Mouse (Mus musculus) heart, embryonic 12.5 days (tissue): Measurements from ENCODE around the gene Gm10234. TPM values are rescaled to one million over a fixed set of nuclear protein-coding genes. Genes with fewer than 3 reads are reported as not detected.

Experiments
- ATAC-seq: fragments of 200-750 bp; cut with Nextera tagmentation; 2 replicates; pipeline ENCODE4 v1.8.0; 2017; ENCODE audit warnings: moderate TSS enrichment, moderate library complexity; ENCODE audit not compliant: insufficient number of reproducible peaks, low FRiP score
- H3K27ac ChIP-seq: fragments of 300-500 bp; sonication (generic); 2 replicates; pipeline ENCODE4 v1.5.1; 2016; ENCODE audit warnings: mild to moderate bottlenecking, moderate library complexity; ENCODE audit not compliant: poor library complexity, severe bottlenecking
- H3K27me3 ChIP-seq: fragments of 300-500 bp; sonication (generic); replicated peaks from 2 replicates; pipeline ENCODE4 v1.6.1; 2016; ENCODE audit warnings: mild to moderate bottlenecking, moderate library complexity
- H3K36me3 ChIP-seq: fragments of 300-500 bp; sonication (generic); 2 replicates; pipeline ENCODE4 v1.6.1; 2016; ENCODE audit warnings: mild to moderate bottlenecking, moderate library complexity
- H3K4me1 ChIP-seq: fragments of 300-500 bp; sonication (generic); replicated peaks from 2 replicates; pipeline ENCODE4 v1.6.1; 2016; ENCODE audit warnings: mild to moderate bottlenecking
- H3K4me2 ChIP-seq: fragments of 300-500 bp; sonication (generic); 2 replicates; pipeline ENCODE4 v1.6.1; 2016; ENCODE audit warnings: mild to moderate bottlenecking, moderate library complexity
- H3K4me3 ChIP-seq: fragments of 300-500 bp; sonication (generic); 2 replicates; pipeline ENCODE4 v1.5.1; 2016; ENCODE audit warnings: mild to moderate bottlenecking
- H3K9ac ChIP-seq: fragments of 300-500 bp; sonication (generic); 2 replicates; pipeline ENCODE4 v1.6.1; 2016; ENCODE audit warnings: mild to moderate bottlenecking, moderate library complexity
- H3K9me3 ChIP-seq: fragments of 300-500 bp; sonication (generic); replicated peaks from 2 replicates; pipeline ENCODE4 v1.6.1; 2016; ENCODE audit warnings: mild to moderate bottlenecking, moderate library complexity
- WGBS: fragments of 180-500 bp; shearing (Covaris S2); methylation state at CpG from one replicate; pipeline ENCODE4 v1.1.7; 2016; 5-methylcytosine and 5-hydroxymethylcytosine counted together
- polyA plus RNA-seq: library from polyadenylated mRNA; unstranded; fragments of >200 nt; fragmentation: Nextera tagmentation; extraction: Ambion mirVana; gene quantifications from 2 replicates; pipeline ENCODE4 v1.2.1, GENCODE M21; 2016

Gene Gm10234
- polyA plus RNA-seq = not detected in 2 replicates

DNA sequence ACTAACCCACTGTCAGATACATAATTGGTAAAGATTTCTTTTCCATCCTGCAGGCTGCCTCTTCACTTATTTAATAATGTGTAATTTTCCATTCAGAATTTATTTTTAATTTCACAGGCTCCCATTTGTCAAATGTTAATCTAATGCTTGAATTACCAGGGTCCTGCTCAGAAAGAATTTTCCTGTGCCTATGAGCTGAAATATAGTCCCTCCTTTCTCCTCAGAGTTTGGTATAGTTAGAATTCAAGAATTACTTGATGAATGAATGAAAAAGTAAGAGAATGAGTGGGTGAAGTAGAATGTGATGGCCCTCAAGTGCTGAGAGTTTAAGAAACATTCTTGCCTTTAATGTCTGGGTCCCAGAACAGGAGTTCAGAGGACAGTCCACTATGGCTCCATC lies at the start of gene Gm10234:
Gm10234 (plus strand) TSS at position 301 of the 400 bp plus-strand sequence.
- Histone ChIP-seq H3K4me2 (no peak within 1 kb of the TSS), H3K4me3 (no peak within 1 kb of the TSS), H3K27me3 (no peaks in the 10 kb centered on the region), H3K9ac (no peak within 1 kb of the TSS), H3K4me1 (no peaks in the 10 kb centered on the region), H3K27ac (no peak within 1 kb of the TSS), H3K9me3 (no peaks in the 10 kb centered on the region), H3K36me3 (no peaks in the 10 kb centered on the region)
- no peak for ATAC-seq

DNA sequence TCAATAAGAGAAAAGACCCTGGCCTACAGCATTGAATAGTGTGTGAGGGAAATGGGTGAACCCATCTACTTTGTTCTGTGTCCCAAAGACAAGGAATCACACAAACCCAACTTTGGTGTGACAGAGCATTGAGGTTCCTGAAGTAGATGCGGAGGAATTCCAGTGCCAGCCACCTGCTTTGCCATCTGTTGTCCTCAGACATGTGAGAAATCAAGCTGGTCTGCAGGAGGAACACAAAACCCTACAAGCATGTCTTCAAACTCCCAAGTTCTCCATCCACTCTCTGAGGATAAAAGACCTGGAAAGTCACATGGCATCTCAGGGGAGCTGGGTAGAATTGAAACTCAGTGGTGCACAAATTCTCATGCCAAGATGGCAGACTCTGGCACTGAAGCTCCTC lies 44.3 kb upstream of the Gm10234 start:
- ATAC-seq = no peak
- H3K36me3 ChIP-seq = no peaks in the 10 kb centered on the region
- no peak overlapping the region for H3K4me3 ChIP-seq
- H3K9me3 ChIP-seq = no peaks in the 10 kb centered on the region
- H3K27me3 ChIP-seq = no peaks in the 10 kb centered on the region
- 81% methylated on average over 1 of the region's 1 CpGs for WGBS
- no peak overlapping the region for H3K4me2 ChIP-seq
- H3K27ac ChIP-seq = no peak overlapping the region
- no peak overlapping the region for H3K9ac ChIP-seq
- no peaks in the 10 kb centered on the region for H3K4me1 ChIP-seq

DNA sequence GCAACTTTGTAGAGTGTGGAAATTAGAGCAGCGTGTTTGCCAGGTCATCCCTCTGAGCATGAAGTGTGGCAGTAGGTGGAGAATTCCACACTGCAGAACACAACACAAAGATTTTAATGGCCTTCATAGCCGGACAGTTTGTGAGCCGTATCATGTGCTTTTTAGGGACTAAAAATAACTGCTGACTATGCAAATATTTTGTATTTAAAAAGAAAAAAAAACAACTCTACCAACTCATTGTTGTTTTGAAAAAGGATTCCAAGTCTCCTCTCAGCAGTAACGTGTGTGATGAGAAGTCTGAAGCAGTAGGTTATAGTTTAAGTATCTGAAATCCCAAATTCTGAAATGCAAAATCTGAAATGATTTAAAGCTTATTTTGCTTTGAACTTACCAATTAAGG lies 25.9 kb upstream of the Gm10234 start:
- H3K27ac ChIP-seq = no peak overlapping the region
- H3K27me3 ChIP-seq = no peaks in the 10 kb centered on the region
- no peak overlapping the region for H3K4me2 ChIP-seq
- no peaks in the 10 kb centered on the region for H3K4me1 ChIP-seq
- WGBS = 75% methylated on average over 4 of the region's 4 CpGs
- no peak overlapping the region for H3K9ac ChIP-seq
- no peak overlapping the region for H3K4me3 ChIP-seq
- no peak for ATAC-seq
- no peaks in the 10 kb centered on the region for H3K36me3 ChIP-seq
- no peaks in the 10 kb centered on the region for H3K9me3 ChIP-seq

DNA sequence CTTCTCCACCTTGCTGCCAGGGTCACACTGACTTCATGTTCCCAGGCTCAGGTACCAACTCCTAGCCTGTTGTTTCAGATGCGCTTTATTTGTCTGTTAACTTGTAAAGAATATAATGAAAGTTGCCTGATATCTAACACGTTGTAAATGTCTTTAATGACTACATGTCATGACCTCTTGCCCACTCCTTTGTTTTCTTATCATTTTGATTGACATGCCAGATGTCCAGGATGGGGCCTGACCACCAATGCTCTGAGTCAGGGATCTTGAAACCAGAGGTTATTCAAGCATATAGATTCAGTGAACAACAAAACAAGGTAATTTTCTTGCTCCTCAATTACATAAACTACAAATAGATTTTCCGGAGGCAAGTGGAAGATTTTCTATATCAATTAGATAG lies 23.5 kb upstream of the Gm10234 start:
- Histone ChIP-seq H3K27me3 (no peaks in the 10 kb centered on the region), H3K9me3 (no peaks in the 10 kb centered on the region), H3K9ac (no peak overlapping the region), H3K4me1 (no peaks in the 10 kb centered on the region), H3K4me3 (no peak overlapping the region), H3K27ac (no peak overlapping the region), H3K36me3 (no peaks in the 10 kb centered on the region), H3K4me2 (no peak overlapping the region)
- WGBS = 68% methylated on average over 3 of the region's 3 CpGs
- ATAC-seq = no peak

DNA sequence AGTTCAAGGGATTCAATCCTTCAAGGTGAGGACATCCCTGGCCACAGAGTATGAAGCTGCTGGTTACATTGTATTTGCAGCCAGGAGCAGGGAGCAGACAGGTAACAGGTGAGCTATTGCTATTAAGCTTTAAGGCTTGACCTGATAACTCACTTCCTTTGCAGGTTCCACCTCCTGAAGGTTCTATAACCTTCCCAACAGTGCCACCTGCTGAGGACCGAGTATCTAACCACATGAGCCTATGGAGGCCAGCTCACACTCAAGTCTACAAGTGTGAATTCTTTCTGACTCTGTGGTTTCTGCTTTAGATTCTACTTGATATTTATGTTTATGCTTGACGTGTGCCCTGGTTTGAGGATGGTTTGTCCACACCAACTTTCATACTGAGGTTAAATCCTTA lies 21.3 kb upstream of the Gm10234 start:
- Histone ChIP-seq H3K9me3 (no peaks in the 10 kb centered on the region), H3K4me1 (no peaks in the 10 kb centered on the region), H3K27me3 (no peaks in the 10 kb centered on the region), H3K36me3 (no peaks in the 10 kb centered on the region), H3K27ac (no peak overlapping the region), H3K4me3 (no peak overlapping the region), H3K4me2 (no peak overlapping the region), H3K9ac (no peak overlapping the region)
- 58% methylated on average over 2 of the region's 2 CpGs for WGBS
- ATAC-seq = no peak

DNA sequence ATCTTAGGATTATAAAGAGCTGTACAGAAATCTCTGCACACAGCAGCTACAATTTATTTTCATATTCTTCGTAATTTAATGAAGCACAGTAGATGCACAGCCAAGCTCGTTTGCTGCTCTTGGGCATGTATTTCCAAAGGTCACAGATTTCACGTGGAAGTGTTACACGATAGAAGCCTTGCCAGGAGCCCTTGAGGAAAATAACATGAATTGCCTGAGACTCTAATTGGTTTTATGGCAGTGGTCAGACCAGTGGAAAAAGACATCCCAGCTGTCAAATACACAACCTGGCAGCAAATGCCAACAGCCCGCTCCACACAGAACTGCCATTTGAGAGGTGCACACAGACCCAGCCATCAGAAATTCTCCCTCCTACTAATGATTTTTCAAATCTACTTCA lies 9.3 kb downstream of the Gm10234 start:
- no peaks in the 10 kb centered on the region for H3K4me1 ChIP-seq
- ATAC-seq = no peak
- H3K27me3 ChIP-seq = no peaks in the 10 kb centered on the region
- 85% methylated on average over 5 of the region's 5 CpGs for WGBS
- H3K4me2 ChIP-seq = no peak overlapping the region
- no peak overlapping the region for H3K27ac ChIP-seq
- no peaks in the 10 kb centered on the region for H3K9me3 ChIP-seq
- H3K4me3 ChIP-seq = no peak overlapping the region
- no peaks in the 10 kb centered on the region for H3K36me3 ChIP-seq
- H3K9ac ChIP-seq = no peak overlapping the region

DNA sequence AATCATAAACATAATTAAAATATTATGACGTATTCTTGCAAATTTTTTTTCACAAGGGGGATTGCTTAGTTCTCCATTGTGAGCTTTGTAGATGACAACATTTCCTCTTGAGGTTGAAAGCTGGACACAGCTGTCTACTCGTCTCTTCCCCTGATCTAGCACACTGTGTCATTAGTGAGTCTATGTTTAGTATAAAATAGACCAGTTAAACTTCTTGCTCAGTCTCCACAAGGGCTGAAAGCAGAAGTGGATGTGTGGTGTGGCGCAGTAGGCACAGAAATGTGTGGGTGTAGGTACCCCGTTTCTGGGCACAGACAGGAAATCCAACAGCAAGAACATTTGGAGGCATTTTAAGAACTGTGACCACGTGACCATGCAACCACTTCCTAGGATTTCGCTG lies 12.9 kb downstream of the Gm10234 start:
- H3K4me3 ChIP-seq = no peak overlapping the region
- no peak overlapping the region for H3K4me2 ChIP-seq
- H3K9me3 ChIP-seq = no peaks in the 10 kb centered on the region
- no peak for ATAC-seq
- H3K36me3 ChIP-seq = no peaks in the 10 kb centered on the region
- WGBS = 79% methylated on average over 6 of the region's 6 CpGs
- H3K27ac ChIP-seq = no peak overlapping the region
- no peaks in the 10 kb centered on the region for H3K4me1 ChIP-seq
- H3K9ac ChIP-seq = no peak overlapping the region
- no peaks in the 10 kb centered on the region for H3K27me3 ChIP-seq

DNA sequence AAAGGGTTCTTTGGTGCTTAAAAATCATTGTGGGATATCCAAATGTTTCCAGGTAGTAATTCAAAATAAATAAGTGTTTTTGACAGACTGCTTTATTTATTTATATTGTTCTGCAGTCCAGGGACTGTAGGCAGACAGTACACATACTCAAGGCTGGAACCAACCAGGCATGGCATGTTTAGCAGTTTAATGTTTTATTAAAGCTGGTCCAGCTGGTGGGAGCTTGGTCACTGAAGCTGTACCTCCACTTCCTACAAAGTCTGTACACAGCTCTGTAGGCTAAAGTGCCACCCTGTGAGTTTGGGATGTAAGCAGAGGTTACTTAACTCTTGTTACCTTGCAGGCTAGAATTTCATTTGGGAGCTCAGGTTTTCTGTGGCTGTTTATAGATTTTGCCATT lies 27.5 kb downstream of the Gm10234 start:
- H3K9me3 ChIP-seq = no peaks in the 10 kb centered on the region
- no peaks in the 10 kb centered on the region for H3K36me3 ChIP-seq
- ATAC-seq = no peak
- no peak overlapping the region for H3K9ac ChIP-seq
- no peak overlapping the region for H3K4me2 ChIP-seq
- H3K4me3 ChIP-seq = no peak overlapping the region
- H3K27ac ChIP-seq = no peak overlapping the region
- no peaks in the 10 kb centered on the region for H3K4me1 ChIP-seq
- H3K27me3 ChIP-seq = no peaks in the 10 kb centered on the region

DNA sequence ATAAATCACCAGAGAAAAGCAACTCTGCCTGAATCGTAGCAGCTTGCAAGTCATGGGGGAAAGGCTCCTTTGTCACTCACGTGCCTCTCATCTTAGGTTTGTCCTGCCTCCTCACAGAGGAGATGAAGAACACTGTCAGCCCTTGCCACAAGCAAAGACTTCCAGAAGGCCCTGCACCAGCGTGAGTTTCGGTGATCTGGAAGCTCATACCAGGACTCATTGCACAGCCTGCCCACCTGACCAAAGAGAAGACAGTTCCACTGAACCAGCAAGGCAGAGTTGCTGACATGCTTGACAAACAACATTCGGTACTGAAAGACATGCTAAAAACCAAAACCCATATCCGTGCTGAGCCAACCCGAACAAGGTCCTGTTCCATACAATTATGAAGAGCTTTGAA lies 31.1 kb downstream of the Gm10234 start:
- H3K27me3 ChIP-seq = no peaks in the 10 kb centered on the region
- no peak overlapping the region for H3K4me3 ChIP-seq
- H3K36me3 ChIP-seq = no peaks in the 10 kb centered on the region
- 82% methylated on average over 7 of the region's 7 CpGs for WGBS
- H3K4me2 ChIP-seq = no peak overlapping the region
- H3K9me3 ChIP-seq = no peaks in the 10 kb centered on the region
- H3K9ac ChIP-seq = no peak overlapping the region
- no peak for ATAC-seq
- no peaks in the 10 kb centered on the region for H3K4me1 ChIP-seq
- no peak overlapping the region for H3K27ac ChIP-seq

DNA sequence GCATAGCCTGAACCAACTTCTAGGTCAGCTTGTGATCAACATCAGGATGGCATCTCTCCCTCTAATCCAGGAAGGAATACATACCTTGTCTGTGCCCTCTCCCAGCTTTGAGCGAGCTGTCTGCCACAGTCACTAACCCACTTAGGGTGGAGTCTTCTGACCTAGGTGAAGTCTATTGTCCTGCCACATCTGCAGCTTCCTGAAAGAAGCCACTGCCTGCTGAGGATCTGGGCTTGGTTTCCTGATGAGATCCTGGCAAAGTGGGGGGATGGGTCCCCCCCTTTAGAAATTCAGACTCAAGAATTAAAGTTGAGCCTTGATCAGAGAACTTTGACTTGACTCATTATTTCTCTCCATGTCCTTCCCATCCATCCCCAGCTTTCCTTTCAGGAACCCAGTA lies 32.0 kb downstream of the Gm10234 start:
- no peak overlapping the region for H3K27ac ChIP-seq
- H3K36me3 ChIP-seq = no peaks in the 10 kb centered on the region
- H3K4me1 ChIP-seq = no peaks in the 10 kb centered on the region
- H3K27me3 ChIP-seq = no peaks in the 10 kb centered on the region
- no peak overlapping the region for H3K4me3 ChIP-seq
- ATAC-seq = no peak
- H3K9ac ChIP-seq = no peak overlapping the region
- H3K4me2 ChIP-seq = no peak overlapping the region
- H3K9me3 ChIP-seq = no peaks in the 10 kb centered on the region
- WGBS = 75% methylated on average over 1 of the region's 1 CpGs

DNA sequence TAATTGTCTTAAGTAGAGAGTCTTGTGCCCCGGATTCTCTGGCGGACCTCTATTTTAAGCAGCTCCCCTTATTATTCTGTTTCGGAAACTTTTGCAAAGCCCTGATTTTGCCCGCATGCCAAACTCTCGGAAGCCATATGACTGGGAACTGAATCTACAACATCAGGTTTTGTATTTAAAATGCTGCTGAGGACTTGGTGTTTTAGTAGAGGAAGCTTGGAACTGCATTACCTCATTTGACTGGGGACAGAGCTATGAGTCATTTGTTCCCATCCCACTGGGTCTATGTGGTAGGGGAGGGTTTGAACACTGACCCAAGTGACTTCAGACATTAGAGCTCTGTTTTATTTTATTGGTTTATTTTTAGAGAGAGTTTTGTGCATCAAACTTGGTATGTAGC lies 38.2 kb downstream of the Gm10234 start:
- H3K36me3 ChIP-seq = no peaks in the 10 kb centered on the region
- H3K27me3 ChIP-seq = no peaks in the 10 kb centered on the region
- no peak overlapping the region for H3K4me2 ChIP-seq
- no peak overlapping the region for H3K4me3 ChIP-seq
- 77% methylated on average over 5 of the region's 5 CpGs for WGBS
- H3K27ac ChIP-seq = no peak overlapping the region
- no peaks in the 10 kb centered on the region for H3K9me3 ChIP-seq
- no peak for ATAC-seq
- no peaks in the 10 kb centered on the region for H3K4me1 ChIP-seq
- H3K9ac ChIP-seq = no peak overlapping the region

DNA sequence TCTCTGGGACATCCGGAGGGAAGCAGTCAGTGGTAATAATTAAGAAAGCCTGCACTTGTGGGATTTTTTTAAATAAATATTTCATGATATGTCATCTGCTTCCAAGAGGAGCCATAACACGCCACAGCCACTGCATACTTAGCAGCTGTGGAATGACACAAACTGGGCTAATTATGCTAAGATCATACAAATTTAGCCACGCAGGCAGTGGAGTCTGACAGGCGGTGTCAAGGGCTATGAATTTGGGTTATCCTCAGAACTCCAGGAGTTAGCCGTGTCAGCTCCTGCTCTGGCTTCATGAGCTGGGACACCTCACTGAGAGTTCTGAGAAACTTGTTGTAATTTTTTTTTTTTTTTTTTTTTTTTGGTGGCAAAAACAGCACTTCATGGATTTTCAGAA lies 40.8 kb downstream of the Gm10234 start:
- H3K27ac ChIP-seq = no peak overlapping the region
- no peak for ATAC-seq
- no peaks in the 10 kb centered on the region for H3K9me3 ChIP-seq
- no peak overlapping the region for H3K4me3 ChIP-seq
- no peaks in the 10 kb centered on the region for H3K36me3 ChIP-seq
- H3K27me3 ChIP-seq = no peaks in the 10 kb centered on the region
- 89% methylated on average over 5 of the region's 5 CpGs for WGBS
- H3K9ac ChIP-seq = no peak overlapping the region
- H3K4me1 ChIP-seq = no peaks in the 10 kb centered on the region
- H3K4me2 ChIP-seq = no peak overlapping the region
